Mouse (Mus musculus) gastrocnemius, postnatal 4 days (tissue): Measurements from ENCODE around the gene Ugdh. TPM values are rescaled to one million over a fixed set of nuclear protein-coding genes. Genes with fewer than 3 reads are reported as not detected.

Source experiments
- DNase-seq, 2 experiments: peaks; one replicate each; pipeline ENCODE4 v3.0.0; 2021 to 2022; ENCODE audit warnings: low spot score in 2 of 2, mixed read lengths in 2 of 2
- total RNA-seq, 2 experiments: library from RNA; stranded (reverse); gene quantifications; 2 replicates each; pipeline ENCODE4 v1.2.3; 2021

The Ugdh gene
- total RNA-seq, 2 experiments from 2014 or later: 40.8 to 41.9 TPM

DNA sequence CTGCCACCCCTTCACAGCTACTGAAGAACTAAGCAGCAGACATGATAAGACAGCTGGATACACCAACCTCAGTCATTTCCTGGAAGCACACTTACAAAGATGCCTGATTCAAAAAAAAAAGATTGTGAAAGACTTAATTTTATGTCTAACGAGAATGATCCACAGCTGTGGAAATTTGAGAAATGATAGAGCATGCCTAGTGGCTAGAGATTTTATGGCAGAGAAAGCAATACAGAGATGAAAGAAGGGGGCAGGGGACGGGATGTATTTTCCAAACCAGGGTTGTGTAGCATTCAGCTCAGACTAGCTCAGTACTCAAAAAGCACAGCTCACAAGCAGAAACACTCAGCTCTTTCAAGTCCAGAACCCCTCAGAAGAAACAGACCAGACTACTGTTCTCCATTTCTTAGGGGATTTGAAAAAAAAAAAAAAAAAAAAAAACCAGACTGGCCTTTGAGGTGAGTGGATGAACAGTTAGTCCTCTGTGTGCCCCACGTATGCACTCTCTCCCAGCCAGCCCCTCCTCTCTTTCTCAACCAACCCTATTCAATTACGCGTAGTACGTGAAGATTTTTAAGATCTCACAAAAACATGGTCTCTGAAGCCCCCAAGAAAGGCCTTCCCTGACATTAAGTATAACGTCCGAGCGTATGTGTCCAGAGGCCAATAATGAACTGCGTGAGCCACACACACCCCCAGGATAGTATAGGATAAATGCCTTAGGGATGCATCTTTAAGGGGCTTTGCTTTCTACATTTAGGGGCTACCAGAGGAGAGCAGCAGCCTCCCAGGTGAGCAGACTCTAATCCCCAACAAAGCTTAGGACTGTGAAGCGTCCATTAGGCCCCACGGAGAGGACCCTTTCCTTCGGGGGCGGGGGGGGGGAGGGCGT is 1.0 kb downstream of the Ugdh start:
- DNase-seq: no peak

DNA sequence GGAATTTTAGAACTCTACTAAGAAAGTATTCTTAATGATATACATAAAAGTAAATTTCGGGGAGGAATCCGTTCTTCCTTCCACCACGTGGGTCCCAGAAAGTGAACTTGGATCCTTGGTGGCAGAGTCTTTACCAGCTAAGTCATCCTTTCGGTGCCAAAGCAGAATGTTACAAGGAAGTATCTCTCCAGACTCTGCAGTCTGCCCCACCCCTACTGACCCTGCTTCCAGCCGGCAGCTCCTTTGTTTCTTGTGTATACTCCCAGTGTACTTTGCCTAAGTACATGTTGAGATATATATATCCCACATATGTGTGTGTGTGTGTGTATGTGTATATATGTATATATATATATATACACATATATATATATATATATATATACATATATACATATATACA is 6.3 kb downstream of the Ugdh start:
- no peak for DNase-seq

DNA sequence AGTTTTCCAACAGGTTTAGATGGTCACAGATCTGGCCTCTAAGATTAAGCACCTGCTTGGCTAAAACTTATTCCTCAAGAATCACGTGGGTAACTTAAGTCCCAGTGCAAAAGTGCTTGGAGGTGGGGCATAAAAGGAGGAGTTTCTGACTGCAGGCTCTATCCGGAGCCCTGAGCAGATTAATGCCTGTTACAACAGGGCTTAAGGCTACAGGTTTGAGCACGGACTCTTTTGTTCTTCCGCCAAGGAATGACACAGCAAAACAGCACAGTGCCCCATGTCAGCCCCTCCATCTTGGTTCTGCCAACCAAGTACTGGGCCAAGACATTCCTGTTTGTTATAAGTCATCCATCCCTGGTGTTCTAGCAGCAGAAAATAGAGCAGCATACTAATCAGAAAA is 7.4 kb downstream of the Ugdh start:
- no peak for DNase-seq

DNA sequence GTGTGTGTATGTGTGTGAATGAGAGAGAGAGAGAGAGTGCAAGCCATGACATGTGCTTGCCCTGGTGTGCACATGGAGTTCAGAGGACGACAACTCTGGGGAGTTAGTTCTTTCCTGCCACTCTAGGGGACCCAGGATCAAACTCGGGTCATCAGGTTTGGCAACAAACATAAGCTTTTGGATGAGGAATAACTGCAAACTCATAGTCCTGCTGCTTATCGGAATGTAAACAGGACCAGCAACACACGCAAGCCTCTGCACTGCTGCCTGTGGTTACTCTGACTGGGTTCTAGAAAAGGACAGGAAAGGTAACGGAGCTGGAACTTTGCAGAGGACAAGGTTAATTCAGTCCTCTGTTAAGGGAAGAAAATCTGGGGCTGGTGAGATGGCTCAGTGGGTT is 10.5 kb downstream of the Ugdh start:
- no peak for DNase-seq

DNA sequence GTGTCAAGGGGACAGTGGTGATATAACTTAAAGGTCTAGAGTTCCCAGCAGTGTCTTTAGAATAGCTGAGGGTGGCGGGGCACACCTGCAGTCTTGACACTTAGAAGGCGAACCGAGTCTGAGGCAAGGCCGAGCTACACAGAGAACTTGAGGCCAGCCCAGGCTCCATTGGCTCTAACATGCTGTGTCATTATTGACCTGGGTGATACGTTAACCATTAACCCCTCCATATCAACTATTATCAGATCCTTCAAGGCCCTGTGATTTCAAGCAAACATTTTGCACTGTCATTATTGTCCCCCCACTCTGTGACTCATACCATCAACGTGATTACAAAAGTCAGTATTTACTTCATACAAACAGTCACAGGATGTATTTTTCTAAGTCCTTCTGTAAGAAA is 11.5 kb downstream of the Ugdh start:
- no peak for DNase-seq

DNA sequence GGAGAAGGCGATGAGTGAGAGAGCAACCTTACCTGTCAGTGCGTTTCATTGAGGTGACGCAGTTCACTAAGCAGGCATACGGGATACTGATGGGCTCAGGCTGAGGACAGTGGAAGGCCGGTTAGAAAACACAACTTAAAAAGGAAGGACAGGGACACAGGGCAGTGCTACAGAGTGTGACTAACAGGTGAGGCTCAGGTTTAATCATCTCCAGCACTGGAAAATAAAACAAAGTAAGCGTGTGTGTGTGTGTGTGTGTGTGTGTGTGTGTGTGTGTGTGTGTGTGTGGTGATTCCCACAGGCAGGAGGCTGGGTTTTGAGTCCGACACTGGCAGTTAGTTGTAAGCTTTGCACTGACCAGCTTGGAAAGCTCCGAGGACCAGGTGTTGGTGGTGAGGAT is 12.9 kb downstream of the Ugdh start:
- DNase-seq: no peak

DNA sequence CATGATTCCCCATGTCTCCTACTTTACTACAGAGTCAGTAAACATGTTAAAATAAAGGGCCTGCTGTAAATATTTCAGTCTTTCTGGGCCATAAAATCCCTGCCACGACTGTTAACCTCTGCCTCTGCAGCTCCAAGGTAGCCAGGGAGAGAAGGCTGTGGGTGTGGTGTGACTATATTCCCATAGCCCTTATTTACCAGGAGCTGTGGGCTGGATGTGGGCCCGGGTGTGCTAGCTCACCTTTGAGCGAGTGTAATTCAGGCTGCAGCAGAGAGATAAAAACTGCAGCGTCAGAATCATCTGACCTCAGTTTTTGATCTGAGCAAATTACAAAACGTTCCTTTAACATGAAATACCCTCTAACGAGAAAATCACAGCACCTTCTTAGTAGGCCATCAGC is 14.9 kb downstream of the Ugdh start:
- DNase-seq: no peak

DNA sequence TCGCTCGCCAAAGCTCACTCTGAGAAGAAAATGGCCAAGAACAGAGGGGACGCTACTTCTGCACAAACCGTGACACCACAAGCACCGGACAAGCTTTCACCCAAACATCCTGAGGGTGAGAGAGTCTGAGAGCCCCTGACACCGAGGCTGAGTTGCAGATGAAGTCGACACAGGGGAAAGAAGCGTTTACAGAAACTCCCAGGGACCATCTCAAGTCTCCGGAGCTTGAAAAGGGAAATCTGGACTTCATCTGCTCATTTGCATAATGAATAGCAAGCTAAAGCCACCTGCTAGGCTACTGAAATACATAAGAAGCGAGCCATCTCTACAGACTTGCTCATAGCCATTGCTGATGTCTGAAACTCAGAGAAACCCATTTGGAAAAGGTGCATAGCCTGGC is 16.6 kb downstream of the Ugdh start:
- no peak for DNase-seq

DNA sequence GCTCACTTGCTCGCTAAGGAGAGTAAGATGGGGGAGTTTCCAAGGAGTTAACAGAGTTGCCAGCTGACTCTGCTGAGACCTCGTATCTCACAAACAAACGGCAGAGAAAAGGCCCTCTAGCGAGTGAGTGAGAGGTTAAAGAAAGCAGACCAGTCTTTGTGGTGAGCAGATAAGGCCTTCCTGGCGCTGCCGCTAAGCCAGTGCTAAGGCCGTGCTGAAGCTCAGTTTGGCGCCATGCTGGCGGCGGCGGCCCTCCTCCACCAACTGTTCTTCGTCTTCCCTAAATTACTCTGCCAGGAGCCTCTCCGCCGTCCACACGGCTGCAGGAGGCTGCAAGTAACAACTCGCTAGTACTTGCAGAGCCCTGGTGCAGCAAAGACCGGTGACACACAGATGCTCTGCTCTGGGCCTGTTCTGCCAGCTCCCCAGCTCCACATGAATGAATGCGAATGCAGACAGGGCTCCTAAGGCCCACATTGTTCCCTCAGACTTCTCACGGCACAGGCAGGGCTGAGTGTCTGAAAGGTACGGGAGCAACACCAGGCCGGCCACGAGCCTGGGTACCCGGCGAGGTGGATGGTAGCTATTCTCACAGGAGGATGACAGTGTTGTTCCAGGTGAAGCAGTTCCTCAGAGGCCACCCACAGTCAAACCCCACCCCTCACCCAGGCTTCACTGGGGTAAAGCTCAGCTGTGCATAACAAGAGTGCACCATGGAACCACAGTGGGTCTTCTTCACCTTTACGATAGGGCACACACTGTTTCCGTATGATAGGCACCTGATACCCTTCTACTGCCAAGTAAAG is 19.9 kb downstream of the Ugdh start:
- no peak for DNase-seq

DNA sequence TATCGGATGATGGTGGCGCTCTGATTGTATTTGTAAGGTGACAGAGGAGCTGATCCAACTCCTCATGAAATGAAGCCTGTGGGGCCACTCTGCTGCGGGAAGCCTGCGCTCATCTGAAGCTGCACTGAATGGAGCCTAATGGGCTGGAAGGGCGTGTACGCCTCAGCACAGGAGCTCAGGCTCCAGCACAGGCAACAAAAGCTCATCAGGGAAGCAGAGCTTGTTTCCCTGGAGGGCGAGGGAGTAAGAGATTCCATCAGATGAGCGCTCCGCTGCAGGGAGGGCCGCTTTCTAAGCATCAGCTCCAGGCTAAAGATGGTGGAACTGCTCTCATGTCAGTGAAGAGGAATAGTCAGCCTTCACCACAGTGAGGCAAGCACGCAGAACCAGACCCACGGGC is 27.8 kb downstream of the Ugdh start:
- DNase-seq: no peak

DNA sequence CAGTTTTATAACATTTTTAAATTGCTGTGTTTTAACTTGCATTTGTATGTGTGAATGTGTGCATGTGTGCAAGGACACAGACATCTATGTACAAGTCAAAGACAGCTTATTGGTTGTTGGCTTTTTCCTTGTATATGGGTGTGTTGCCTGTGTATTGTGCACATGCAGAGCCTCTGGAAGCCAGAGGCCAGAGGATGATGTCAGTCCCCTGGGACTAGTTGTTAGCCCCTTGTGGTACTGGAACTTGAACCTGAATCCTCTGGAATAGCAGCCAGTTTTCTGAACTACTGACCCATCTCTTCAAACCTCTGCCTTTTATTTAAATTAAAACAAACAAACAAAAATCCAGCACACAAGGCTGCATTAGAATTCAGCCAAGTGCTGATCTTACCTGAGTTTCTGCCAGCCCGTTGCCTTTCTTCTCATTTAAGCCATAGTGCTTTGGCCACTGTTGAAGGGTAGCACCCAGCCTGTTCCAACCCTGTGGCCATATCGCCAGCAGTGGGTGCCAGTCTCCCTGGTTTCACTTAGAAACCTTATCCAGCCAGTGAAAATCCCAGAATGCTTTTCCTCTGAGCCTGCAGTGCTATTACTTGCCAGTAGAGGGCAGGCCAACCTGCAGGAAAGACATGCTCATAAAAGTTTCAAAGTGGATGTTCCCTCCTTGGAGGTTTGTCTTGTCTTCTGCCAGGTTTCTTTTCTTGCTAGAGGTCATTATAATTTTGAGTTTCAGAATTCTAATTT is 34.3 kb downstream of the Ugdh start:
- peak; percentile 43 to 69 for DNase-seq

DNA sequence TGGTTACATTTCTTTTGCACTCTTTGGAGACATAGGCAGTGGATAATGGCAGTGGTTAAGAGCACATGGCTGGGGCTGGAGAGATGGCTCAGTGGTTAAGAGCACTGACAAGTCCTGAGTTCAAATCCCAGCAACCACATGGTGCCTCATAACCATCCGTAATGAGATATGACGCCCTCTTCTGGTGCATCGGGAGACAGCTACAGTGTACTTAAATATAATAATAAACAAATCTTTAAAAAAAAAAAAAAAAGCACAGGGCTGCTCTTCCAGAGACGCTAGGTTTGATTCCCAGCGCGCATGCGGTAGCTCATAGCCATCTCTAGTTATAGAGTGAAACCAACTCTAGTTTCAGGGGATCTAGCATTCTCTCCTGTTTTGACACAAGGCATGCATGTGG is 41.3 kb downstream of the Ugdh start:
- no peak for DNase-seq

DNA sequence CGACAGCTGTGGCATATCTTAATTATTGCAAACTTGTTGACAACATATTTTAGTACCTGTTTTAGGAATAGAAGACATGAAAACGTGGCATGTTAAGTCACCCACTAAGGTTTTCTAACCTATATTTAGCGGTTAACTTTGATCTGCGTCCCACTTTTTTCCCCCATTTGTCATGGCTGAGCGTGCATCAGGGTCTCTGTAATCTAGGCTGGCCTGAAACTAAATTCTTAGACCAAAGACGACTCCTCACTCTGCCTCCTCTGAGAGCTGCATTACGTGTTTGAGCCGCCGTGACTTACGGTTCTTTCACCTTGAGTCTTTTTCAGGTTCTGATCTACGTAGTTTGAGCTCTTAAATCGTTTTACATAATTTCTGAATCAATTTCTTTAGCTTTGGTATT is 44.0 kb downstream of the Ugdh start:
- DNase-seq: no peak

DNA sequence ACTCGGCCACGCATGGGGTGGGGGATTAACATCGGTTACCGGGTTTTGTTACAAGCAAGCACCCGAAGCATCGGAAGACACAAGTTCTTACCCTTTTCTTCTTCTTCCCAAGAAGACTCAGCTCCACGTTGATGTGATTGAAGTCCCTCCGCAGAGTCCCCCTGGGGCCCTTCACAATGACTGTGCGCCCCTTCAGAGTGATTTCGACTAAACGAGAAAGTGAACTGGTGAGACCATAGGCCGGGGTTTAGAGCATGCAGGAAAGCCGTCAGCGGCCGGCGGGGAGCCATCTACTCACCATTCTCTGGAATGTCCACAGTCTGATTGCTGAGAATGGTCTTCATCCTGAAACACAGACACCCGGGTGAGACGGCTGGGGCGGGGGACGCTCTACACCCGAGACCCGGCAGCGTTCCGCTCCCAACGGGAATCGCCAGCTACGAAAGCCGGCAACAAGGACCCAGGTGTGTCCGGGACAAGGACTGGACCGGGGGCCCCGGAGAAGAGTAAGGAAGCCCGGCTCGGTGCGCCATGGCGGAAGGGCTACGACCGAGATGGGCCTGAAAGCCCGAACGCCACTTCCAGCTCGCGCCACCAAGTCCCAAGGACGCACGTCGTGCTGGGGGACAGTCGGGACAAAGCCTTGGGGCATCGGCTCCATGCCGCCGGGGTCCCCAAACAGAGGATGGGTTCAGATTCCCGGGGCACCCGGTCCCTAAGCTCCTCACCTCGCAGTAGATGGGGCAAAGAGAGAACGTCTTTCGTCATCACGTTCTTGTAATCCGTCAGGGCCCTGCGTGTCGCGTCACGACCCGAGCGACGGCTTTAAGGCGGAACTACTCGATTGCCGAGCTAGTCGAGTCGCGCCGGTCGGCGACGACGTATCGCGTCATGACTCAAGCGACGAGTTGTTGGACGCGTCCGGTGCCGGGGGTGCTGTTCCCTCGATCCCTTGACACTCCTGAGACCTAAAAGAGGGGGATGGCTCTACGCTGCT is 44.8 kb downstream of the Ugdh start, which contains the start of the genes Rpl9 and Lias:
Rpl9 (minus strand) TSS at position 797 of the 997 bp plus-strand sequence.
Lias (plus strand) TSS at position 850 of the 997 bp plus-strand sequence.
- DNase-seq: peak; percentile 95 to 99

DNA sequence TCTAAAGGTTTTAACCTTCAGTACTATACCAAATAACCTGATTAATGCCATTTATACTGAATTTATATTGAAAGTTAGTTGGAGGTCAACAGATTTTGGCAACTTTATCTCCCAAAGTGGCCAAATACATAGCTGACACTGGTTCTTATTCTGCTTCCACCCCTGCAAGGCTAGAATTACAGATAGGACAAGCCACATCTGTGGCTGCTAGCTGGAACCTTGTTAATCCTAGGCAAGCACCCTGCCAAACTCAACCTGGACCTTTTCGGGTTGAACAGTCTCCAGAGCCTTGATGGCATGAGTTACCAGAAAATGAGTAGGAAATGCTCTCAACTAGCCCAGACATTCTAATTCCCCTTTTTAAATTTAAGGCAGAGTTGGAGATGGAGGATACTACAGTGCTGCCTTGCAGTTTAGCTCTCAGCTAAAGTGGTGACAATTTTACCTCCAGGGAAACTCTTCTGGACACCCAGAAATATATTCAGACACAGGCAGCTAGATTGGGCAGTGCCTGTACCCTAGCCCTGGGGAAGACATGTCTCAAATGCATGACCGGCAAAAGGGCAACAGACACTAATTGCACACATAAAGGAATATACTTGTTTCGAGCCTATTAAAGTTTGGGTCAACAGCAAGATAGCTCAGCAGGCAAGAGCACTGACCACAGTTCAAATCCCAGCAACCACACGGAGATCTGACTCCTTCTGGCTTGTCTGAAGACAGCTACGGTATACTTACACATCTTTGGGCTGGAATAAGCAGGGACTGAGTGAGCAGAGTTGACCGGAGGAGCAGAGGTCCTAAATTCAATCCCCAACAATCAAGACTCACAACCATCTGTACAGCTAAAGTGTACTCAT is 48.5 kb downstream of the Ugdh start:
- no peak for DNase-seq

DNA sequence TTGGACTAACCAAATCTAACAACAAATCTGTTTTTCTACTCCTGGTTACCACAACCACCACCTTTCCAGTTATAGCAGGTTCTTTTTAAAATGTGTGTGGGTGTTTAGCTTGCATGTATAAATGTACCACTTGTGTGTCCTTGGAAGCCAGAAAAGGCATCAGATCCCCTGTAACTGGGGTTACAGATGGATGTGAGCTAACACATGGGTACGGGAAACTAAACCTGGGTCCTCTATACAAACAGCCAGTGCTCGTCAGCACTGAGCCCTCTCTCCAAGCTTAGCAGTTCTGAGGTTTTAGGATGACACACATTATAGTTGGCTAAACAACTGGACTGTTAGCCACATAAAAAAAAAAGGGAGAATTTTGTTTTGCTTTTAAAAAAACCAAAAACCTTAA is 50.0 kb downstream of the Ugdh start:
- DNase-seq: no peak

DNA sequence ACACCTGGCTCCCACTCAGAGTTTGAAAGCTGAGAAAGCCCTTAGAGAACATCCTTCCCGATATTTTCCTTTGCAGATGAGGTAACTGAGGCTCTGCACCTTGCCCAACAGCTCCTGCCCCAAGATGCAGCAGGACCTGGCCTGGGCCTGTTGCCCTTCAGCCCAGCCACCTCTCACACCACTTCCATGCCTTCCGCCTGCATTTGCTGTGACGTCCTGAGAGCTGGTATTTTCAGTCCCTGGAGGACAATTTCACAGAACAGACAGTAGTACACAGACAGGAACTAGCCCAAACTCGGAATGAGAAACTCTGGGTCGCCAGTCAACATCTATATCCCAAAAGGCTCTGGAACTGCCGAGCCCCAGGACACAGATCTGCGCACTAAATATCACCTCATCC is 61.0 kb downstream of the Ugdh start:
- no peak for DNase-seq

DNA sequence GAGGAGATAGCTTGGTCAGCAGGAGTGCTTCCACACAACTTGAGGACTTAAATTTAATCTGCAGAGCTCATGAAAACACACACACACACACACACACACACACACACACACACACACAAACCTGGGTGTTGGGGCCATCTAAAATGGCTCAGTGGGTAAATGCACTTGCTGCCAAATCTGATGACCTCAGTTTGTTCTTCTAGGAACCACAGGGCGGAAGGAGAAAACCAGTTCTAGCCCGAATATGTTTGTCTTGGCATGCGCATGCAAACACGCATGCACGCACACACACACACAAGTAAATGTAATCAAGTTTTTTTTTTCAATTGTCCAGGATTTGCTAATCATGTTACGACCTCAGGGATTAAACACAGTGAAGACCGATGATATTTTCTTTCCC is 64.2 kb downstream of the Ugdh start:
- no peak for DNase-seq

DNA sequence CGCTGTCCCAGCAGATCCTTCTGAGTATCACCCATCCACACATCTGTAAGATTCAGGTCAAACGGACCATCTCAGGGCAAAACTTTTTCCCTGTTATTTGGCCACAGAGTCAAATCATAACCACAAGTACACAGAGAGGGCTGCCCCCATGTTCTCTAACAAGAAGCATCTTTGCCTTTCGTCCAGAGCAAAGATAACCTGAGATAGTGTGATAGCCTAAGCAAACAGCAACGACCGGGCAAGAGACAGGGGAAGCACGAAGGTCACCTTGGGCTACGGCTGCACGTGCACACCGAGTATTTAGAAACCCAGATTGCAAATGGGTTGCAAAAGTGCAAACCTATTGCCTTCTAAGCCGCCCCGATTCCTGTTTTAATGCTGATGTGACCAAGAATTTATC is 67.9 kb downstream of the Ugdh start:
- no peak for DNase-seq
